Mouse (Mus musculus) spleen, adult 2 months (tissue): ENCODE data around the gene Ssrp1. TPM values are rescaled to one million over a fixed set of nuclear protein-coding genes. Genes with fewer than 3 reads are reported as not detected.

Experiments
- DNase-seq, 2 experiments: peaks; one replicate each; pipeline versions ENCODE4 v3.0.0 to v3.0.0-alpha.2; 2012 to 2021; ENCODE audit warnings: low spot score in 2 of 2, low read depth in 1 of 2
- H3K27ac ChIP-seq: fragments of 200-500 bp; 2 replicates; pipeline ENCODE4 v1.5.1; 2012; ENCODE audit warnings: low read length, inconsistent platforms; ENCODE audit not compliant: insufficient read depth
- H3K27me3 ChIP-seq: fragments of 200-500 bp; 2 replicates; pipeline ENCODE4 v1.6.1; 2012; ENCODE audit warnings: mild to moderate bottlenecking, moderate library complexity, low read length, inconsistent platforms; ENCODE audit not compliant: control insufficient read depth, insufficient read depth
- H3K36me3 ChIP-seq: fragments of 200-500 bp; 2 replicates; pipeline ENCODE4 v1.6.1; 2012; ENCODE audit warnings: mild to moderate bottlenecking, low read length, inconsistent platforms; ENCODE audit not compliant: control insufficient read depth, insufficient read depth
- H3K4me1 ChIP-seq: fragments of 200-500 bp; 2 replicates; pipeline ENCODE4 v1.6.1; 2011; ENCODE audit warnings: inconsistent platforms; ENCODE audit not compliant: control insufficient read depth, insufficient read depth, insufficient read length
- H3K4me3 ChIP-seq: fragments of 200-500 bp; 2 replicates; pipeline ENCODE4 v1.5.1; 2011; ENCODE audit warnings: mild to moderate bottlenecking, inconsistent platforms; ENCODE audit not compliant: insufficient read depth, insufficient read length; ENCODE audit errors: extremely low read depth
- CTCF ChIP-seq: fragments of 200-500 bp; IDR thresholded peaks from 2 replicates; pipeline ENCODE4 v1.5.1; 2011; ENCODE audit warnings: mild to moderate bottlenecking, inconsistent platforms; ENCODE audit not compliant: insufficient read depth, insufficient read length, insufficient replicate concordance; ENCODE audit errors: extremely low read depth
- POLR2A ChIP-seq: fragments of 200-500 bp; IDR thresholded peaks from 2 replicates; pipeline ENCODE4 v1.6.1; 2011; ENCODE audit warnings: low read depth, low read length, inconsistent platforms
- WGBS: fragments of 180-500 bp; shearing (Covaris S2); methylation state at CpG from one replicate; pipeline ENCODE4 v1.1.7; 2018; 5-methylcytosine and 5-hydroxymethylcytosine counted together
- polyA plus RNA-seq: library from polyadenylated mRNA; depleted of rRNA; stranded (reverse); fragments of >200 nt; gene quantifications from 2 replicates; pipeline ENCODE4 v1.2.3, GENCODE M21; 2012

Ssrp1 gene
- polyA plus RNA-seq, 1 experiment = 105 TPM

DNA sequence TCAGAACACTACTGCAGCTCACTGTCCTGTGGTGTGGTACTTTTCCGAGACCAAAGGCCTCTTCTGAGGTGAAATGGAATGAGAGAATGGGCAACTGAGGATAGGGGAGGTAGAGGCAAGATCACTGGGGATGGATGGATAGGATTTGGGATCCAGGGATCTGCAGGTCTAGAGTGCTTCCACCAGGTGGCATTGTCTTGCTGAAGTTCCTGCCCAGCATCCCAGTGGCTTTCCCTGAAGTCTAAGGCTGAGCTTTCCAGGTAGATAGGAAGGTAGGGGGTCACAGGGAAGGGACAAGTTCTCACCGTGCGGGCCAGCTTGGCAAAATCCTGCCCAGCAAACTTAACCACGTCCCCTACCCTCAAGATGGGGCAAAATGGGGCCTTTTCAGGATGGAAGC is 15.0 kb upstream of the Ssrp1 start:
- Histone ChIP-seq H3K4me3 (no peak overlapping the region), H3K27me3 (no peaks in the 10 kb centered on the region), H3K4me1 (no peaks in the 10 kb centered on the region), H3K36me3 (no peaks in the 10 kb centered on the region), H3K27ac (no peak overlapping the region)
- no peak for DNase-seq
- 77% methylated on average over 4 of the region's 4 CpGs for WGBS
- no peak for TF ChIP-seq CTCF
- no peak for TF ChIP-seq POLR2A

DNA sequence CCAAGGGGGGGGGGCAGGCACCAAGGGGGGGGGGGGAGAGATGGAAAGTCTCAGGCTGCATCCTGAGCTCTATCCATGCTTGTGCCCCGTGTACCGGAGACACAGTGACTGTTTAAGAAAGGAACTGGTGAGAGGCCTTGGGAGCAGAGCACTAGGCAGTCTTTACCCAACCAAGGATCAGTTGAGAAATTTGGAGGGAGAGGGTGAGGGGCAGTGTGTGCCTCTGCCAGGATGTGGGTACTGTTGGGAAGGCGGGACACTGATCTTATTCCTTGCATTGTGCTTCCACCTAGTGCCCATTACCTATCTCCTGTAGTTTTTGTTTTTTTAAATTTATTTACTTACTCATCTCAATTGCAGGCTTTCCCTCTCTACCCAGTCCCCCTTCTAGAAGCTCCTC is 10.9 kb upstream of the Ssrp1 start:
- Histone ChIP-seq H3K36me3 (no peaks in the 10 kb centered on the region), H3K27me3 (no peaks in the 10 kb centered on the region), H3K27ac (no peak overlapping the region), H3K4me1 (no peaks in the 10 kb centered on the region), H3K4me3 (no peak overlapping the region)
- 80% methylated on average over 3 of the region's 3 CpGs for WGBS
- no peak for DNase-seq
- TF ChIP-seq POLR2A (no peak), CTCF (no peak)

DNA sequence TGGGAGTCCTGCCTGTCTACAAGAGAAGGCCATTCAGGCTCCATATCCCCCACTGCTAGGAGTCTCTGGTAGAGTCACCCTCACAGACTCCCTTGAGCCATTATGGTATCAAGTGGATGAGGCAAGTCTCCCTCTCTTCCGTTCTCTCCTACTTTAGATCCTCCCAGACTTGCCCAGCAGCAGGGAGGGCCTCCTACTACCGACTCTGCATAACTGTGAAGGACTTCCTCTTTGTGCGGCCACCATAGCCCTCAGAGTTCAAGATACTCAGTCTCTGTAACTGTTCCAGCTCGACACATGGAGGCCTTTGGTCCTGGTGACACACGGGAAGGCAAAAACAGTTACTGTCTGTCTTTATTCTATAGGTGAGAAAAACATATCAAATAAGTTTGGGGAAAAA is 9.8 kb upstream of the Ssrp1 start:
- no peaks in the 10 kb centered on the region for H3K27me3 ChIP-seq
- TF ChIP-seq POLR2A (no peak), CTCF (no peak)
- WGBS = 13% methylated on average over 5 of the region's 5 CpGs

DNA sequence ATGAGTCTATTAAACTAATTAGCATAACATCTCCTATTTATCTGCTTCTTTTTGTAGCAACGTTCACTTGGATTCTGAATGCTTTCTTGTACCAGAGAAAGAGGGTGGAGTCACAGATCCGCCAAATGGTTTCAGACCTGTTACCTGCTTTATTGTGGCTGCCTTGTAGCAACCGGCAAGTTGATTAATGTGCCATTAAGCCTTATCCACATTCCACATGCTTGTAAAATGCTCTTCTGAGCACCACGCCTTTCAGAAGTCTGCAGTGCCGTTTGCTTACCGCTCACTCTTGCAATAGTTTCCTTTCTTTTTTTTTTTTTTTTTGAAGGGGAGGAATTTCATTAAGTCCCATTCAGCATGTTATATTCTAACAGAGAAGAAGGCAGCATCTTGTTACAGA is 7.1 kb upstream of the Ssrp1 start:
- TF ChIP-seq CTCF (no peak), POLR2A (no peak)
- WGBS = 77% methylated on average over 6 of the region's 6 CpGs
- Histone ChIP-seq H3K4me3 (no peak overlapping the region), H3K4me1 (no peaks in the 10 kb centered on the region; the same call in 1 of the 2 replicates), H3K27ac (no peak overlapping the region), H3K27me3 (no peaks in the 10 kb centered on the region), H3K36me3 (no peaks in the 10 kb centered on the region)
- no peak for DNase-seq

More for the DNA sequence above, 9.8 kb upstream of the Ssrp1 start:
- Histone ChIP-seq H3K27ac (no peak overlapping the region), H3K36me3 (no peaks in the 10 kb centered on the region), H3K4me1 (no peaks in the 10 kb centered on the region), H3K4me3 (no peak overlapping the region)
- no peak for DNase-seq

DNA sequence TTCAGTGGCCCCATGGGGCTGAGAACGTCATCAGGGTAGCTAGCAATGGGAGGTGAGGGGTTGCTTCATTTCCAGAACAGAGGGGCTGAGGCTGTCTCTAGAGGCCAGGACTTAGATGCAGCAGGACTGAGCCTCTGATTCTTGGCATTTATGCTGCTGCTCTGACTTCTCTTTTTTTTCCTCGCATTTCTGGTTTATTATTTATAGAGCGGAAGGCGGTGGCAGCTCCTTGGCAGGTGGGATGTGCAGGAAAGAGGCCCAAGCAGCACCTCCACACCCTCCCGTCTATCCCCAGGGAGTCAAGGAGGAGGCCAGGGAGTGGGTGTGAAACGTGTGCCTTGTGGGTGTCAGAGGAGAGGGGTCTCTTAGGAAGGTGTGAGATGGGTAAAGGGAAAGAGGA is 6.0 kb upstream of the Ssrp1 start:
- DNase-seq = no peak
- Histone ChIP-seq H3K4me1 (no peaks in the 10 kb centered on the region; the same call in 1 of the 2 replicates), H3K27ac (no peak overlapping the region), H3K27me3 (no peaks in the 10 kb centered on the region), H3K36me3 (no peaks in the 10 kb centered on the region), H3K4me3 (no peak overlapping the region)
- TF ChIP-seq POLR2A = no peak
- TF ChIP-seq CTCF = no peak
- WGBS = 32% methylated on average over 6 of the region's 6 CpGs

DNA sequence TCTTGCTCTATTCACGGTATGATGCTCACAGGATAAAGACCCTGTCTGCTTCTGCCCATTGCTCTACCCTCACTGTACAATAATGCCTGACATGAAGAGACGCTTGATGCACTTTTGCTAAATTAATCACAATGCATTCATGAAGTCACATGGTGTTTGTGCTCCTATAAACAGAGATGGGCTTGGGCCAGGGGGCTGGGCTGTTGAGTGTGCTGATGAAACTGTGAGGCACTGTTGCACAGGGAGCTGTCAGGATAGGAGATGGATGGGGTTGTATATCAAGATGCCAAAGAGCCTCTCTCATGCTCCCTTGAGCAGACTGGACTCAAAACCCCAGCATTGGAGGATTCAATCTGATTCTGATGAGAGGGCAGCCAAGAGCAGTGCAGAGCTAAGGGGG is 3.9 kb upstream of the Ssrp1 start:
- DNase-seq = no peak
- H3K27me3 ChIP-seq = no peaks in the 10 kb centered on the region
- H3K27ac ChIP-seq = no peak overlapping the region
- H3K4me1 ChIP-seq = peaks cover 6% of the 10 kb centered on the region; the same call in 1 of the 2 replicates
- WGBS = 79% methylated on average over 2 of the region's 2 CpGs
- no peaks in the 10 kb centered on the region for H3K36me3 ChIP-seq
- TF ChIP-seq CTCF (no peak), POLR2A (no peak)
- H3K4me3 ChIP-seq = no peak overlapping the region

DNA sequence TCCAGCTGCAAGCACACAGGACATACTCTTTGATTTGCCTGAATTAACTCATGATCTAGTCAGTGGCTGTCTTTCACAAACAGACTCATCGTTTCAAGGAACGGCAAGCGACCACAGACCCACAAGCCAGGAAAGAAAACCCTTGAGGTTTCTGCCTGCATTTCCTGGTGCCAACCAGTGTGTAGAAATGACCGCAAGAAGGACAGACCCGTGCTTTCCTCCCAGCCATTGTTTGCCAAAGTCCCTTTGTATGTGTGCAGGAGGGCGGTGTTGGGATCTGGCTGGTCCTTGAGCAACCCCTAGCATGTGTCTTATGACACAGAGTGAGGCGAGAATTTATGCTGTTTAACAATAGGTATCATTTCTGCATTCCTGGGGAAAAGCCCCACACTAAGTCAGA is 2.9 kb upstream of the Ssrp1 start:
- no peak for DNase-seq
- Histone ChIP-seq H3K4me3 (no peak overlapping the region), H3K36me3 (no peaks in the 10 kb centered on the region; the same call in 1 of the 2 replicates), H3K27me3 (no peaks in the 10 kb centered on the region), H3K27ac (no peak overlapping the region), H3K4me1 (peaks cover 6% of the 10 kb centered on the region; the same call in 1 of the 2 replicates)
- TF ChIP-seq POLR2A (no peak), CTCF (no peak)
- 9% methylated on average over 7 of the region's 7 CpGs for WGBS
